Mouse (Mus musculus) ovary, postnatal 14 days (tissue): ENCODE data around the gene Tsc22d2.

Source experiments
- DNase-seq: peaks from one replicate; pipeline ENCODE4 v3.0.0; 2022; ENCODE audit warnings: low spot score

Tsc22d2 gene

DNA sequence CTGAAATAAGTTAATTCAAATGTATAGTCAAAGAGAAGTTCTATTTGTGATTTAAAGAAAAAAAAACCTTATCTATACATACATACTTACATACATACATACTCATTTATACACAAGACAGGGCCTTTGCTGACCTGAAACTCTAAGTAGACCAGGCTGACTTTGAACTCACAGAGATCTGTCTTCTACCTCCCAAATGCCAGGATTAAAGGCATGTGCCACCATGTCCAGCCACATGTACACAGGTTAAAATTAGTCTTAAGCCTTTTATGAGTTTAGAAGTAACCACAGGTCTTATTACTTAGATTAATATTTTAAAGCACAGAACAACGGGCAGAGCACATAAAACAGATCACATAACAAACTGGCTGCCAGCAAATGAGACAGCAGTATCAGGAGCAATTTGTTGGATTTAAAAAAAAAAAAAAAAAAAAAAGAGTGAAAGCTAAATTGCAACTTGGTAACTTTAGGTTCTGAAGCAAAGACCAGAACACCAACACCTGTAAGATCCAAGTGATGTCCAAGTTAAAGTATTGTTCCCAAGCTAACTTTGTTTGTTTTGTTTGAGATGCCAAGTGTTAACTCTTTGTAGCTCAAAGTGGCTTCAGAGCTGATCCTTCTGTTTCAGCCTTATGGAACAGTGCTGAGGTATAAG, 101.6 kb downstream of the Tsc22d2 start:
- DNase-seq = no peak
